7 mouse cellular contexts compared by ENCODE assay signal in the genomic region with DNA sequence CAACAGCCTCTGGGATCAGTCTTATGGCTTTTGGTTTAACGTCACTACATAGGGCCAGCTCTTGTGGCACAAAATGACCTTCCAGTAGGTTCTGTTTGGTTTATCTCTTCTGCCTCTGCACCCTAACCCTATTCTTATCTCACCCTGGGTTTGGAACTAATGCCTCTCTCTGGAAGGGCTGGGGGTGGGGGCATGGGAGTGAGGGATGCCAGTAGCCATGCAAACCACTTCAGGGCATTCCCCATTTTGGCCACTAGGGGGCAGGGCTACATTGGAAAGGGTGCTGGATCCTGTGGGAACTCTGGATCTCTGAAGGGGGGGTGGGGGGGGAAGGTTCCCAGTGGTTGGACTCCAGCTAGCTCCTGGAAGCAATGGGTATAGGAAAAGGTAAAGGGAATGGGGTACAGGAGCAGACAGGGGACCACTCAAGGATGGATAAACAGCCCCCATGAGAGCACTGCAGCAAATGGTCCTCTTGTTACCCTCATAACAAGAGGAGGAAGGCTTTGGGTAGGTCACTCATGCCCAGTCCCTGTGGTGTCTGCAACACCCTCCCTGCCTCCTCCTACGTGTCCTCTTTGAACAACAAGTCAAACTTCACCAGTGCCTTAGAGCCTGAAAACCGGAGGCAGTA. TPM values are rescaled to one million over a fixed set of nuclear protein-coding genes. Genes with fewer than 3 reads are reported as not detected.
A peak's percentile ranks its signal among the peaks of the same experiment; 100 is the strongest.
DNase-seq lines count a peak whose midpoint lies in the region; ATAC-seq lines count a peak whose summit lies in the region.

No protein-coding gene starts in this region.

- H3K4me1 ChIP-seq in forebrain, embryonic 16.5 days (replicated peaks; ENCODE audit: control insufficient read depth, insufficient read depth, low read length), result peaks cover 9% of the 10 kb centered on the region; the same call in 1 of the 2 replicates
- H3K4me1 ChIP-seq in hindbrain, embryonic 13.5 days (replicated peaks), result no peaks in the 10 kb centered on the region

- H3K9me3 ChIP-seq in forebrain, embryonic 16.5 days (ENCODE audit: control insufficient read depth, low read length), result no peaks in the 10 kb centered on the region
- H3K9me3 ChIP-seq in hindbrain, embryonic 13.5 days, result no peaks in the 10 kb centered on the region

- H3K4me2 ChIP-seq in forebrain, embryonic 16.5 days (ENCODE audit: low read length), result no peak overlapping the region
- no peak overlapping the region for H3K4me2 ChIP-seq in hindbrain, embryonic 13.5 days

- H3K36me3 ChIP-seq in forebrain, embryonic 16.5 days (ENCODE audit: control insufficient read depth, insufficient read depth), result peaks cover 48% of the 10 kb centered on the region
- peaks cover 91% of the 10 kb centered on the region for H3K36me3 ChIP-seq in hindbrain, embryonic 13.5 days

- H3K27me3 ChIP-seq in forebrain, embryonic 16.5 days (replicated peaks; ENCODE audit: control insufficient read depth, insufficient read depth, low read length), result no peaks in the 10 kb centered on the region
- H3K27me3 ChIP-seq in hindbrain, embryonic 13.5 days, result no peaks in the 10 kb centered on the region

- DNase-seq in T-cell, adult 2 months (ENCODE audit: low spot score), result peak; percentile 10
- peak; percentile 43 for DNase-seq in cerebellum, adult 11 months
- peak; percentile 56 to 87 for DNase-seq in layer of hippocampus, postnatal 25 days (ENCODE audit: extremely low spot score in 1 of 2, low spot score in 1 of 2)
- peak; percentile 83 for DNase-seq in right cerebral cortex, postnatal 4 days

- ATAC-seq in forebrain, embryonic 16.5 days, result peak; percentile 32
- peak; percentile 21; the same call in 1 of the 2 replicates for ATAC-seq in hindbrain, embryonic 13.5 days (ENCODE audit: low FRiP score)
- ATAC-seq in megakaryocyte, adult 5-6 weeks (ENCODE audit: poor library complexity, severe bottlenecking), result peak; percentile 49; the same call in 1 of the 2 replicates

- no peak overlapping the region for H3K9ac ChIP-seq in forebrain, embryonic 16.5 days (replicated peaks; ENCODE audit: low read depth, low read length)
- no peak overlapping the region for H3K9ac ChIP-seq in hindbrain, embryonic 13.5 days

- H3K4me3 ChIP-seq in forebrain, embryonic 16.5 days (replicated peaks; ENCODE audit: low read length), result no peak overlapping the region
- H3K4me3 ChIP-seq in hindbrain, embryonic 13.5 days, result no peak overlapping the region

- 78% methylated on average over 3 of the region's 3 CpGs for WGBS in forebrain, embryonic 16.5 days
- WGBS in hindbrain, embryonic 13.5 days, result 84% methylated on average over 3 of the region's 3 CpGs

- no peak overlapping the region for H3K27ac ChIP-seq in forebrain, embryonic 16.5 days (ENCODE audit: low read length)
- H3K27ac ChIP-seq in hindbrain, embryonic 13.5 days, result no peak overlapping the region

RNA-seq across cellular contexts. Expression of gene Ipo9, which starts 30.9 kb away (rescaled TPM):
- polyA plus RNA-seq in forebrain, embryonic 16.5 days (2015; fragmentation: Nextera tagmentation; extraction: Ambion mirVana), result 143 and 153 TPM in 2 replicates
- 124 and 126 TPM in 2 replicates for polyA plus RNA-seq in hindbrain, embryonic 13.5 days (2015; fragmentation: Nextera tagmentation; extraction: Ambion mirVana)
- 100 to 1,000 TPM; 138 to 148 TPM for total RNA-seq in layer of hippocampus, postnatal 25 days (2021)
- total RNA-seq in megakaryocyte, adult 5-6 weeks (2015), result 33.6 and 47.9 TPM in 2 replicates
- 28.6 and 29.2 TPM in 2 replicates for total RNA-seq in megakaryocyte, adult 5-6 weeks (2017)

Comparison
In these comparisons a context has a peak if more than half of its experiments do, and no peak if none do; other contexts are left out.
1. DNase-seq: peak in every context shown above with its lines; median percentile 83 in right cerebral cortex, postnatal 4 days; 72 in layer of hippocampus, postnatal 25 days; 43 in cerebellum, adult 11 months; 10 in T-cell, adult 2 months.